Mouse (Mus musculus) hindbrain, embryonic 14.5 days (tissue): Measurements from ENCODE around the gene Arid3a. TPM values are rescaled to one million over a fixed set of nuclear protein-coding genes. Genes with fewer than 3 reads are reported as not detected.

Experiments
- ATAC-seq: fragments of 200-750 bp; cut with Nextera tagmentation; 2 replicates; pipeline ENCODE4 v1.8.0; 2017; ENCODE audit warnings: moderate number of reproducible peaks, mild to moderate bottlenecking, moderate TSS enrichment, moderate library complexity; ENCODE audit not compliant: low FRiP score
- DNase-seq: peaks from one replicate; pipeline ENCODE4 v3.0.0-alpha.2; 2015; ENCODE audit warnings: low spot score
- H3K27ac ChIP-seq: fragments of 300-500 bp; sonication (generic); 2 replicates; pipeline ENCODE4 v1.5.1; 2014; ENCODE audit warnings: mild to moderate bottlenecking, moderate library complexity
- H3K27me3 ChIP-seq: fragments of 300-500 bp; sonication (generic); 2 replicates; pipeline ENCODE4 v1.6.1; 2014; ENCODE audit warnings: mild to moderate bottlenecking, low read length, mixed read lengths; ENCODE audit not compliant: control insufficient read depth, insufficient read depth
- H3K36me3 ChIP-seq: fragments of 300-500 bp; sonication (generic); replicated peaks from 2 replicates; pipeline ENCODE4 v1.6.1; 2014; ENCODE audit not compliant: control insufficient read depth, insufficient read depth
- H3K4me1 ChIP-seq: fragments of 300-500 bp; sonication (generic); replicated peaks from 2 replicates; pipeline ENCODE4 v1.6.1; 2014; ENCODE audit warnings: antibody characterized with exemption, low read length, mixed read lengths; ENCODE audit not compliant: control insufficient read depth, insufficient read depth
- H3K4me2 ChIP-seq: fragments of 300-500 bp; sonication (generic); replicated peaks from 2 replicates; pipeline ENCODE4 v1.6.1; 2014; ENCODE audit warnings: mild to moderate bottlenecking, moderate library complexity
- H3K4me3 ChIP-seq: fragments of 300-500 bp; sonication (generic); replicated peaks from 2 replicates; pipeline ENCODE4 v1.5.1; 2014; ENCODE audit warnings: mild to moderate bottlenecking, low read length
- H3K9ac ChIP-seq: fragments of 300-500 bp; sonication (generic); 2 replicates; pipeline ENCODE4 v1.6.1; 2014
- H3K9me3 ChIP-seq: fragments of 300-500 bp; sonication (generic); 2 replicates; pipeline ENCODE4 v1.6.1; 2016; ENCODE audit warnings: low read length; ENCODE audit not compliant: control insufficient read depth
- WGBS: fragments of 180-500 bp; shearing (Covaris S2); extraction: QIAGEN DNeasy Blood & Tissue Kit; methylation state at CpG from one replicate; pipeline ENCODE4 v1.1.7; 2014; 5-methylcytosine and 5-hydroxymethylcytosine counted together
- polyA plus RNA-seq: library from polyadenylated mRNA; unstranded; fragments of >200 nt; fragmentation: Nextera tagmentation; extraction: Ambion mirVana; gene quantifications from 2 replicates; pipeline ENCODE4 v1.2.1, GENCODE M21; 2014

The Arid3a gene
- polyA plus RNA-seq, 1 experiment from 2014 or later: 3.4 TPM

GRCm38 (mm10) chr10:80003374-80004232, 76.8 kb downstream of the Arid3a start:
- no peaks in the 10 kb centered on the region for H3K36me3 ChIP-seq
- DNase-seq (no peak), ATAC-seq (no peak)
- H3K27me3 ChIP-seq: peaks cover 31% of the 10 kb centered on the region
- H3K4me3 ChIP-seq: no peak overlapping the region
- WGBS: 62% methylated on average over 9 of the region's 9 CpGs
- no peak overlapping the region for H3K4me2 ChIP-seq
- no peaks in the 10 kb centered on the region for H3K9me3 ChIP-seq
- no peak overlapping the region for H3K9ac ChIP-seq
- no peak overlapping the region for H3K27ac ChIP-seq
- H3K4me1 ChIP-seq: no peaks in the 10 kb centered on the region

DNA sequence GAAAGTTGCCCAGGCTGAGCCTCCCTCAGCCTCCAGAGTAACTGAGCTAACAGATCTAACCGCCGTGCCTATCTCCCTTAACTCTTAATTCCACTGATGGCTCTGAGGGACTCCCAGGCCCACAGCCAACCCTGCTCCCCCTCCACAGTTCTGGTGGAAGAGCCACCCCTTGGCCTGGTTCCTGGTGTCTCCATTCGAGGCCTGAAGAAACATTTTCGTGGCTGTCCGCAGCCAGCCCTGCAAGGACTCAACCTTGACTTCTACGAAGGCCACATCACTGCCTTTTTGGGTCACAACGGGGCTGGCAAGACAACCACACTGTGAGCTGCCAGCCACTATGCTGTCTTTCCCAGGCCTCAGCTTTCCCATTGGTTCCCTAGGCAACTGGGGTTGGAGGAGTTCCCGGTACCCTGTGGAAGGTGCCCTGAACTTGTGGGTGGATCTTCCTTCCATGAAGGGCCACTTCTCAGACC, 77.4 kb downstream of the Arid3a start:
- WGBS: 90% methylated on average over 8 of the region's 8 CpGs
- no peak overlapping the region for H3K9ac ChIP-seq
- no peak overlapping the region for H3K4me3 ChIP-seq
- H3K27ac ChIP-seq: no peak overlapping the region
- H3K4me1 ChIP-seq: no peaks in the 10 kb centered on the region
- H3K27me3 ChIP-seq: peaks cover 31% of the 10 kb centered on the region
- H3K36me3 ChIP-seq: 0 out of 2 replicates have a peak, but pooled peaks cover 6% of the 10 kb centered on the region
- no peak for ATAC-seq
- no peak for DNase-seq
- no peak overlapping the region for H3K4me2 ChIP-seq
- H3K9me3 ChIP-seq: no peaks in the 10 kb centered on the region

Other genes starting within 250 kb of the Arid3a start
- 78.9 and 81.8 TPM in 2 replicates for gene Cdc34, start 244.8 kb upstream of the Arid3a start, polyA plus RNA-seq
- 1.5 and 1.8 TPM in 2 replicates for gene Gzmm, start 238.0 kb upstream of the Arid3a start, polyA plus RNA-seq
- gene Bsg, start 222.6 kb upstream of the Arid3a start, polyA plus RNA-seq: 930 and 976 TPM in 2 replicates
- gene Hcn2, start 210.4 kb upstream of the Arid3a start, polyA plus RNA-seq: 2.9 and 4.3 TPM in 2 replicates
- 32.8 and 36.5 TPM in 2 replicates for gene Polrmt, start 180.5 kb upstream of the Arid3a start, polyA plus RNA-seq
- 1.4 and 1.6 TPM in 2 replicates for gene Fgf22, start 172.0 kb upstream of the Arid3a start, polyA plus RNA-seq
- gene Rnf126, start 160.1 kb upstream of the Arid3a start, polyA plus RNA-seq: 92.8 and 96.7 TPM in 2 replicates
- gene Fstl3, start 149.8 kb upstream of the Arid3a start, polyA plus RNA-seq: 1.6 and 2.2 TPM in 2 replicates
- gene Prss57, start 136.1 kb upstream of the Arid3a start, polyA plus RNA-seq: 0.08 and 0.29 TPM in 2 replicates
- gene Palm, start 133.5 kb upstream of the Arid3a start, polyA plus RNA-seq: 240 and 247 TPM in 2 replicates
- gene Misp, start 106.1 kb upstream of the Arid3a start, polyA plus RNA-seq: 0.08 and 0.74 TPM in 2 replicates
- gene Ptbp1, start 72.6 kb upstream of the Arid3a start, polyA plus RNA-seq: 59.5 and 62.6 TPM in 2 replicates
- gene Prtn3, start 52.6 kb upstream of the Arid3a start, polyA plus RNA-seq: 10.1 and 12.8 TPM in 2 replicates
- gene Plppr3, start 52.4 kb upstream of the Arid3a start, polyA plus RNA-seq: 288 and 294 TPM in 2 replicates
- 0.47 TPM in 1 of 2 replicates, not detected in the other for gene Elane, start 40.8 kb upstream of the Arid3a start, polyA plus RNA-seq
- gene Cfd, start 36.2 kb upstream of the Arid3a start, polyA plus RNA-seq: not detected in 2 replicates
- 42.0 and 42.5 TPM in 2 replicates for gene Med16, start 18.1 kb upstream of the Arid3a start, polyA plus RNA-seq
- 1.1 TPM in 1 of 2 replicates, not detected in the other for gene Gm26602, start 16.2 kb upstream of the Arid3a start, polyA plus RNA-seq
- 1.7 and 2.6 TPM in 2 replicates for gene Kiss1r, start 10.1 kb upstream of the Arid3a start, polyA plus RNA-seq
- 228 and 232 TPM in 2 replicates for gene R3hdm4, start 5.8 kb upstream of the Arid3a start, polyA plus RNA-seq
- 91.8 and 97.8 TPM in 2 replicates for gene Wdr18, start 33.1 kb downstream of the Arid3a start, polyA plus RNA-seq
- 0.30 and 0.33 TPM in 2 replicates for gene Grin3b, start 43.7 kb downstream of the Arid3a start, polyA plus RNA-seq
- gene Tmem259, start 57.3 kb downstream of the Arid3a start, polyA plus RNA-seq: 22.6 and 22.8 TPM in 2 replicates
- gene Cnn2, start 61.5 kb downstream of the Arid3a start, polyA plus RNA-seq: 28.4 and 37.6 TPM in 2 replicates
- gene Abca7, start 69.5 kb downstream of the Arid3a start, polyA plus RNA-seq: 4.1 and 4.5 TPM in 2 replicates
- 1.1 and 1.7 TPM in 2 replicates for gene Arhgap45, start 89.6 kb downstream of the Arid3a start, polyA plus RNA-seq
- gene Polr2e, start 112.8 kb downstream of the Arid3a start, polyA plus RNA-seq: 142 and 150 TPM in 2 replicates
- 556 and 557 TPM in 2 replicates for gene Gpx4, start 120.1 kb downstream of the Arid3a start, polyA plus RNA-seq
- gene Sbno2, start 178.5 kb downstream of the Arid3a start, polyA plus RNA-seq: 12.3 and 12.6 TPM in 2 replicates
- 20.2 and 24.6 TPM in 2 replicates for gene Stk11, start 188.8 kb downstream of the Arid3a start, polyA plus RNA-seq
- 469 and 505 TPM in 2 replicates for gene Atp5d, start 211.6 kb downstream of the Arid3a start, polyA plus RNA-seq
- gene Cbarp, start 213.8 kb downstream of the Arid3a start, polyA plus RNA-seq: 93.4 and 96.4 TPM in 2 replicates
- 44.1 and 54.4 TPM in 2 replicates for gene Midn, start 221.2 kb downstream of the Arid3a start, polyA plus RNA-seq
- 203 and 252 TPM in 2 replicates for gene Cirbp, start 238.9 kb downstream of the Arid3a start, polyA plus RNA-seq
- gene 1600002K03Rik, start 245.9 kb downstream of the Arid3a start, polyA plus RNA-seq: 7.0 and 7.7 TPM in 2 replicates